ENCODE assay signal across 9 mouse cellular contexts in genomic region chrX:166344228-166345015, GRCm38 (mm10).
A peak's percentile ranks its signal among the peaks of the same experiment; 100 is the strongest.
DNase-seq lines count a peak whose midpoint lies in the region; ATAC-seq and TF ChIP-seq lines count a peak whose summit lies in the region.
"Had no signal": no experiment of that assay in that cellular context is flagged by ENCODE, and none has a peak within 500 bp of the region (broad histone marks: within the 10 kb centered on the region; RNA-seq: fewer than 3 reads in every experiment).

No protein-coding gene starts in this region.

- DNase-seq in heart, adult 2 months = no peak
- peak; percentile 47 for DNase-seq in cerebellum, adult 8-10 months
- peak; percentile 25 to 59 for DNase-seq in left cerebral cortex, adult 8-10 months (ENCODE audit: low spot score in 2 of 2)
- DNase-seq in retina, embryonic 14.5 days (ENCODE audit: low spot score) = peak; percentile 70
- no peak for DNase-seq in spleen, adult 18-20 months

- H3K9me3 ChIP-seq in heart, embryonic 16.5 days (replicated peaks; ENCODE audit: control insufficient read depth, low read length) = no peaks in the 10 kb centered on the region

- no peak overlapping the region for H3K9ac ChIP-seq in heart, embryonic 16.5 days (ENCODE audit: low read length)
- H3K9ac ChIP-seq in heart, adult 2 months (ENCODE audit: low read depth, low read length) = no peak overlapping the region

- no peaks in the 10 kb centered on the region for H3K79me2 ChIP-seq in heart, adult 2 months (replicated peaks; ENCODE audit: control insufficient read depth, insufficient read depth, low read length)

- TF ChIP-seq EP300 in heart, adult 2 months (IDR thresholded peaks at IDR 0.05; ENCODE audit: insufficient read depth, low read depth, low read length) = no peak

- no peak overlapping the region for H3K27ac ChIP-seq in heart, embryonic 16.5 days (ENCODE audit: low read length)
- H3K27ac ChIP-seq in heart, adult 2 months = no peak overlapping the region

- H3K4me1 ChIP-seq in heart, embryonic 16.5 days (ENCODE audit: control insufficient read depth, insufficient read depth, low read length) = no peaks in the 10 kb centered on the region
- H3K4me1 ChIP-seq in heart, adult 2 months (ENCODE audit: control insufficient read depth, insufficient read depth, low read length) = no peaks in the 10 kb centered on the region

- no peaks in the 10 kb centered on the region for H3K36me3 ChIP-seq in heart, embryonic 16.5 days (ENCODE audit: control insufficient read depth, insufficient read depth)
- no peaks in the 10 kb centered on the region for H3K36me3 ChIP-seq in heart, adult 2 months (ENCODE audit: control insufficient read depth, insufficient read depth, low read length)

- 27% methylated on average over 10 of the region's 10 CpGs for WGBS in heart, embryonic 16.5 days
- 19% methylated on average over 10 of the region's 10 CpGs for WGBS in heart, adult 2 months

- no peak for ATAC-seq in heart, embryonic 16.5 days (replicated peaks; ENCODE audit: extremely low read depth, insufficient read depth, low FRiP score)
- peak; percentile 90 for ATAC-seq in frontal cortex, adult (ENCODE audit: low TSS enrichment)
- ATAC-seq in activated CD4-positive, CD25-positive, alpha-beta regulatory T cell, adult 4 months = no peak

- peak overlapping the region; percentile 23 for H3K4me3 ChIP-seq in heart, embryonic 16.5 days (ENCODE audit: low read length)
- no peak overlapping the region for H3K4me3 ChIP-seq in heart, adult 2 months

- no peaks in the 10 kb centered on the region for H3K27me3 ChIP-seq in heart, embryonic 16.5 days (ENCODE audit: control insufficient read depth, insufficient read depth, low read length)
- H3K27me3 ChIP-seq in heart, adult 2 months (ENCODE audit: control insufficient read depth, insufficient read depth, low read length) = no peaks in the 10 kb centered on the region
- H3K27me3 ChIP-seq: CH12.LX had no signal

- peak overlapping the region; percentile 51 for H3K4me2 ChIP-seq in heart, embryonic 16.5 days (ENCODE audit: low read depth, low read length)

- no peak for TF ChIP-seq CTCF in heart, adult 2 months (IDR thresholded peaks at IDR 0.05)

- no peak for TF ChIP-seq POLR2A in heart, adult 2 months (IDR thresholded peaks at IDR 0.05; ENCODE audit: insufficient read depth, low read depth, low read length)

- intact Hi-C loops in heart, adult 2 months (cut with DNase I) = no loop called here

Comparison
In these comparisons a context has a peak if more than half of its experiments do, and no peak if none do; other contexts are left out.
1. DNase-seq: peak in cerebellum, adult 8-10 months (single experiment), left cerebral cortex, adult 8-10 months (2 of 2) and retina, embryonic 14.5 days (single experiment); none in heart, adult 2 months (0 of 2) and spleen, adult 18-20 months (0 of 2).